Mouse (Mus musculus): ENCODE data around the gene Zfp593. TPM values are rescaled to one million over a fixed set of nuclear protein-coding genes. Genes with fewer than 3 reads are reported as not detected.

Gene Zfp593
- polyA plus RNA-seq, 1 experiment from 2014 or later = 15.7 TPM

Other genes starting within 250 kb of the Zfp593 start
- 43.4 and 44.0 TPM in 2 replicates for gene Dhdds, start 244.7 kb downstream of the Zfp593 start, polyA plus RNA-seq (2015; fragmentation: Nextera tagmentation; extraction: Ambion mirVana)
- gene Lin28a, start 226.8 kb downstream of the Zfp593 start, polyA plus RNA-seq (2015; fragmentation: Nextera tagmentation; extraction: Ambion mirVana) = 0.17 and 0.31 TPM in 2 replicates
- gene Zfp683, start 191.8 kb downstream of the Zfp593 start, polyA plus RNA-seq (2015; fragmentation: Nextera tagmentation; extraction: Ambion mirVana) = not detected in 2 replicates
- 0.49 and 1.1 TPM in 2 replicates for gene Crybg2, start 184.8 kb downstream of the Zfp593 start, polyA plus RNA-seq (2015; fragmentation: Nextera tagmentation; extraction: Ambion mirVana)
- 3.9 TPM in 2 replicates for gene Cd52, start 150.5 kb downstream of the Zfp593 start, polyA plus RNA-seq (2015; fragmentation: Nextera tagmentation; extraction: Ambion mirVana)
- 14.7 and 16.0 TPM in 2 replicates for gene Ubxn11, start 143.0 kb downstream of the Zfp593 start, polyA plus RNA-seq (2015; fragmentation: Nextera tagmentation; extraction: Ambion mirVana)
- gene Sh3bgrl3, start 116.8 kb downstream of the Zfp593 start, polyA plus RNA-seq (2015; fragmentation: Nextera tagmentation; extraction: Ambion mirVana) = 371 and 393 TPM in 2 replicates
- gene Cep85, start 58.5 kb downstream of the Zfp593 start, polyA plus RNA-seq (2015; fragmentation: Nextera tagmentation; extraction: Ambion mirVana) = 21.2 and 22.5 TPM in 2 replicates
- not detected in 2 replicates for gene Gm7534, start 42.6 kb downstream of the Zfp593 start, polyA plus RNA-seq (2015; fragmentation: Nextera tagmentation; extraction: Ambion mirVana)
- not detected in 2 replicates for gene Catsper4, start 18.2 kb downstream of the Zfp593 start, polyA plus RNA-seq (2015; fragmentation: Nextera tagmentation; extraction: Ambion mirVana)
- 0.06 and 0.08 TPM in 2 replicates for gene Cnksr1, start 7.2 kb downstream of the Zfp593 start, polyA plus RNA-seq (2015; fragmentation: Nextera tagmentation; extraction: Ambion mirVana)
- gene E130218I03Rik, start 1.9 kb downstream of the Zfp593 start, polyA plus RNA-seq (2015; fragmentation: Nextera tagmentation; extraction: Ambion mirVana) = 0.45 and 0.56 TPM in 2 replicates
- 0.54 and 0.74 TPM in 2 replicates for gene Gm30191, start 1.3 kb upstream of the Zfp593 start, polyA plus RNA-seq (2015; fragmentation: Nextera tagmentation; extraction: Ambion mirVana)
- gene Grrp1, start 8.5 kb upstream of the Zfp593 start, polyA plus RNA-seq (2015; fragmentation: Nextera tagmentation; extraction: Ambion mirVana) = 9.3 and 14.2 TPM in 2 replicates
- gene Pdik1l, start 42.3 kb upstream of the Zfp593 start, polyA plus RNA-seq (2015; fragmentation: Nextera tagmentation; extraction: Ambion mirVana) = 35.0 and 37.3 TPM in 2 replicates
- 0.38 and 0.51 TPM in 2 replicates for gene Trim63, start 69.5 kb upstream of the Zfp593 start, polyA plus RNA-seq (2015; fragmentation: Nextera tagmentation; extraction: Ambion mirVana)
- not detected in 2 replicates for gene Slc30a2, start 97.6 kb upstream of the Zfp593 start, polyA plus RNA-seq (2015; fragmentation: Nextera tagmentation; extraction: Ambion mirVana)
- 0.36 and 0.45 TPM in 2 replicates for gene Extl1, start 138.3 kb upstream of the Zfp593 start, polyA plus RNA-seq (2015; fragmentation: Nextera tagmentation; extraction: Ambion mirVana)
- 7.8 TPM in 2 replicates for gene Pafah2, start 150.7 kb upstream of the Zfp593 start, polyA plus RNA-seq (2015; fragmentation: Nextera tagmentation; extraction: Ambion mirVana)
- gene Stmn1, start 222.7 kb upstream of the Zfp593 start, polyA plus RNA-seq (2015; fragmentation: Nextera tagmentation; extraction: Ambion mirVana) = 6,917 and 6,921 TPM in 2 replicates

Measured in hindbrain, embryonic 13.5 days (tissue).